Mouse (Mus musculus) CH12F3 (cell line): ENCODE measurements around the gene Fem1b.
"Not testable (repeated sequence)": the region's sequence is repeated elsewhere in the genome, so short reads cannot be mapped to it uniquely, and the experiment has no call there.

Experiments used
- in situ Hi-C: fragments of 300-500 bp; cut with MboI; formaldehyde crosslinking; loops from 2 replicates; pipeline ENCODE4 v1.14.3; 2020; ENCODE audit warnings: low sequenced_read_pairs

Gene Fem1b

GRCm38 (mm10) chr9:62827939-62828652, 16.4 kb upstream of the Fem1b start:
- in situ Hi-C loops = no loop called here

GRCm38 (mm10) chr9:62826456-62826855, 14.7 kb upstream of the Fem1b start:
- in situ Hi-C loops = no loop called here

- in situ Hi-C loops = no loop called here
Measured at GRCm38 (mm10) chr9:62825791-62826393, 14.2 kb upstream of the Fem1b start.

DNA sequence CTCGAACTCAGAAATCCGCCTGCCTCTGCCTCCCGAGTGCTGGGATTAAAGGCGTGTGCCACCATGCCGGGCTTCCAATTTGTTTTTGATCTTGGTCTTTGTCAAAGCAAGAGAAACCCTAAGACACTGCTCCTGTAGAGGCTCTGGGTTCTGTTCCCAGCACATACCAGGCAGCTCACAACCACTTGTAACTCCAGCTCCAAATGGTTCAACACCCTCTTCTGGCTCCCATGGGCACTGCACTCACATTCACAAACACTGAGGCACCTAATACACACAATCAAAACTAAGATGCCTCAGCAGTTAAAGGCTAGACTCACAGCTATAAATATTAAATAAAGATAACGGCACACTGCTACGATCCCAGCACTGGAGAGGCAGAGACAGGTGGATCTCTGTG, 10.1 kb upstream of the Fem1b start:
- in situ Hi-C loops = no loop called here

DNA sequence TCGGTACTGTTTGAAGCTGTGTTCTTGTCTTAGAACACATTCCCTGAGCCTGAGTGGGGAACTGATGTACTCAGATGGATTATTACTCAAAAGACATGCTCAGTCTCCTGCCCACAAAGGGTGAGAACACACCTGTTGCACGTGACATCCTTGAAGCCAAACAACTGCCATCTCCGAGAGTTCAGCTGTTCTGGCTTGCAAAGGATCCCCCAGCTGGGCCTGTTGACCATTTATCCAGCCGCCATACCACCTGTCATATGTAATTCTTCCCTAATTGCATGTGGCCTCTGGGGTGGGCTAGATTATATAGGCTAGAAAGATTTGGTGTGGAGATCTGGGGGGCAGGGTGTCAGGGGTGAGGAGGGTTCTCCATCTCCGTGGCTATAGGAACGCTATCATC, 9.1 kb upstream of the Fem1b start:
- in situ Hi-C loops = no loop called here

GRCm38 (mm10) chr9:62819910-62820309, 8.2 kb upstream of the Fem1b start:
- in situ Hi-C loops = not testable (repeated sequence)

DNA sequence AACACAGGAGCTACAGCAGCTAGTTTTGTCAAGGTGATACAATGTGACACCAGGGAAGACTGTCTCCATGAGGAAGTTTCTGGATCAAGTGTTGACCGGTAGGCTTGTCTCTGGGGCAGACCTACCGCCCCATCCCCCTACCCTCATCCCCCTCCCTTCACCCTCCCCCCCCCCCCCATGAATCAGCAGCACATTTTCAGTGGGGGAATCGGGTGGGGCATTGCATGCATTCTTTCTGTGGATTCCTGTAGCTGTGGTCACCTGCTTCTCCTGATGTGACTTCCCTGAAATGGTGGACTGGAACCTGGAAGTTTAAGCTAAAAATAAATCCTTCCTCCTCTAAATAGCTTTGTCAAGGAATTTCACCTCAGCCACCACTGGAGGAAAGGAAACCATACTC, 7.8 kb upstream of the Fem1b start:
- in situ Hi-C loops = no loop called here

- in situ Hi-C loops = no loop called here
Measured at GRCm38 (mm10) chr9:62817828-62818614, 6.3 kb upstream of the Fem1b start.

- in situ Hi-C loops = no loop called here
Measured at GRCm38 (mm10) chr9:62817099-62817571, 5.4 kb upstream of the Fem1b start.

GRCm38 (mm10) chr9:62816323-62817098, 4.8 kb upstream of the Fem1b start:
- in situ Hi-C loops = no loop called here

GRCm38 (mm10) chr9:62814751-62815150, 3.0 kb upstream of the Fem1b start:
- in situ Hi-C loops = no loop called here

- in situ Hi-C loops = no loop called here
Measured at GRCm38 (mm10) chr9:62812216-62813049, 699 bp upstream of the Fem1b start.

- in situ Hi-C loops = no loop called here
Measured at GRCm38 (mm10) chr9:62810543-62811515, 905 bp downstream of the Fem1b start.

GRCm38 (mm10) chr9:62810095-62810494, 1.6 kb downstream of the Fem1b start:
- in situ Hi-C loops = no loop called here

DNA sequence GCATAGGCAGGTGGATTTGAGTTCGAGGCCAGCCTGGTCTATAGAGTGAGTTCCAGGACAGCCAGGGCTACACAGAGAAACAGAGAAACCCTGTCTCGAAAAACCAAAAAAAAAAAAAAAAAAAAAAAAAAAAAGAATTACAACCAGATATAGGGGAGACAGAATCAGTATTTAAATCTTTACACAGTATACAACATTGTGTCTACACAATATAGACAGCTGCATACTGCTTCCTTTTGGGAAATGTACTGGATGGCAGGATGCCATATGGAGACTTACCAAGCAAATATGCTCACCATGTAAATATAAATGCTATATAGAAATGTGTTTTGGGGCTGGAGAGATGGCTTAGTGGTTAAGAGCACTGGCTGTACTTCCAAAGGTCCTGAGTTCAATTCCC, 12.5 kb downstream of the Fem1b start:
- in situ Hi-C loops = not testable (repeated sequence)

DNA sequence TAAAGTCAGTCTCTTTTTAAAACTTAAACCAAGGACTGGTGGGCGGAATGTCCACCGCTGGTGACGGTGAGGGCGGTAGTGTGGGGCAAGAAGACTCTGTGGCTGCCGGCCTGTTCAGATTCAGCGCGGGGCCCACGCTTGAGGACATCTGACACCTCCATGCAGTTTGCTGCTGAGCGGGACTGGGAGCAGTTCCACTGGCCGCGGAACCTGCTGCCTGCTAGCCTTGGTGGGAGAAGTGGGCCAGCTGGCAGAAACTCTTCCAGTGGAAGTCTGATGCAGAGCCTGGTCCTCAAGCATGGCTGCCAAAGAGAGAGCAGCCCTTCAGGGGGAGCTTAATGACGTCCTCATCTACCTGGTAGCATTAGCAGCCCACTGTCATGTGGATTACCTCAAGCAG, 21.9 kb downstream of the Fem1b start:
- in situ Hi-C loops = no loop called here

- in situ Hi-C loops = no loop called here
Measured at GRCm38 (mm10) chr9:62786721-62787120, 25.0 kb downstream of the Fem1b start.

- in situ Hi-C loops = no loop called here
Measured at GRCm38 (mm10) chr9:62784233-62784632, 27.5 kb downstream of the Fem1b start.
